Mouse (Mus musculus) 3T3-L1 (cell line): ENCODE measurements around the gene Shcbp1.
"Not testable (repeated sequence)": the region's sequence is repeated elsewhere in the genome, so short reads cannot be mapped to it uniquely, and the experiment has no call there.

Experiments
- DNase-seq: peaks from one replicate; pipeline ENCODE4 v3.0.0-alpha.2; 2015; ENCODE audit warnings: low read depth, low spot score

Shcbp1 gene

DNA sequence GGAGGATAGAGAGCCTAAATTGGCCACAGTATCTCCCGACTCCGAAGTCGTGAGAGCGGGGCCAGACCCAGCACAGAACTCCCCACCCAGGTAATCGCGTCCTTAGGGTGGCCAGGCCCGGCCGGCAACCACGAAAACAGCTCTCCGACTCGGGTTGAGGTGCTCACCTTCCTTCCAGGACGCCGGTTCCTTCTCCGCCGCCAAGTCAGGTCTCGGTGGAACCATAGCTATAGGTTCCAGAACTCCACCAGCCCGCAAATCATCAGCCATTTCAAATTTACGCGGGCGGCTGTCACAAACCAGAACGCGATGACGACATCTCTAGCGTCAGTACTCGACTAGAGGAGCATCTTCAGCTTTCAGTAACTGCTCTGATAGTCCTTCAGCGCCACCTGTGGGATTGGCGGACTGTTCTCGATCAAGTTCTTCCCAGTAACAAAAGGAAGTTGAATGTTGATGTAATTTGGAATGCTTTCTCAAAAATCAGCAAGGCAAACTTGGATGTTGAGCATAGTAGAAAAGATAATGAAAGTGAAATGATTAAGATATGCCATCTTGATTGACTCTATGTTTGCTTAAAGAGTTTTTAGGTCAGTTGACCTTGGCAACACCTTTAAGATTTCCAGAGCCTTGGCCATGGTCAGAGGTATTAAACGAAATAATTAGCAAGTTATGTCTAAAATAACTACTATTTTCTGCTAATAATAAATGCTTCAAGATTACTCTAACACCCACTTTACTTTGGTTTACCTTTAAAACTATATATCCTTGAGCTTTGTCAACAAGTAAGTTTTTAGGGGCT is at the start of gene Shcbp1:
Gene Shcbp1 (minus strand): TSS at position 314 of the 802 bp plus-strand sequence.
- DNase-seq, result peak; percentile 100

DNA sequence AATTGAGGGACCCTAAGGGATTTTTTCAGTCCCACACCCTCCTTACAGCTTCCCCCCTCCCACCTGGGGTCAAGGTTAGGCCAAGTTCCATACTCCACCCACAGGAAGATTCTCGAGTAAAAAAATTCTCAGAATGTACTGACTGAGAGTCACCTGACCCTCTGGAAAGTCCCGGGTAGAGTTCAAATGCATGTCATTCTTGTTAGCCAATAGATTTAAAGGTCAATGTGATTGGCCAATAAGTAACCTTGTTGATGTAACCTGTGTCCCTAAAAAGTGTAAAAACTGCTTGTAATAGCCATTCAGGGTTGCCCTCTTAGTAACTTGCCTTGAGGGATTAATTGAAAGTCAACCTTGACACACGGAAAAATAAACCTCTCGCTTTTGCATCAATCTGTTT is 29.5 kb upstream of the Shcbp1 start:
- DNase-seq, result no peak

GRCm38 (mm10) chr8:4800524-4801122 is 21.3 kb upstream of the Shcbp1 start:
- DNase-seq, result peak; percentile 48

DNA sequence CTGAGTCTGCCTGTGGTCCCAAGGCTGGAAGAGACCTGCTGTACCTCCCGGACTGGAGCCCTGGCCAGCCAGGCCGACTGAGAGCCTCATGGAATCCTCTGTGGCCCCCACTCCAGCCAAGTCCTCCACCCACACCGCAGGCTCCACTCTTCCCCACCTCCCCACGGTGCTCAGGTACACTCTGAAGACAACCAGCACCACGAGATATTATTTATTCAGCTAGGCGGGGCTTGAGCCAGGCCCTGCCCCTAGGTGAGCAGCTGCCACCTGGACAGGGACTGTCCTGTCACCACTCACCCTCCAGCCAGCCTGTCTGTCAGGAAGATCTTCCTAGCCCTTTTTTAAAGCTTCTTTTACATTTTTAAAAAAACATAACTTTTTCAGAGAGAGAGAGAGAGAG is 1.1 kb downstream of the Shcbp1 start:
- no peak for DNase-seq

DNA sequence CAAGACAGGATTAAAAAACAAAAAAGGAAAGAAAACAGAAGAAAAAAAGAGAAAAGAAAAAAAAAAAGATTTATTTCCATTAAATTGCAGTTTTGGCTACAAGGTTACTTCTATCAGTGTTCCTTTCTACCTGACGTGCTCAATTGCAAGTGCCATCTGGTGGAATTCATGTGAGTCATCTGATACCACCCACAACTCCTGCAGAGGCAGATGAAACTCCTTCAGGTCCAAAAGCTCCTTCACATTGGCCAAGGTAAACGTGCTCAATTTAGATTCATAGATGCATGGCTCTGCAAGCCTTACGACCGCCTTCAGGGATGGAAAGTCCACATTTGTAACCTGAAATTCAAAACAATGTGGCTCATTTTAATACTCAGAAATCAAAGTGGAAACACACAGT is 14.6 kb downstream of the Shcbp1 start:
- no peak for DNase-seq

GRCm38 (mm10) chr8:4753048-4753447 is 26.3 kb downstream of the Shcbp1 start:
- no peak for DNase-seq

DNA sequence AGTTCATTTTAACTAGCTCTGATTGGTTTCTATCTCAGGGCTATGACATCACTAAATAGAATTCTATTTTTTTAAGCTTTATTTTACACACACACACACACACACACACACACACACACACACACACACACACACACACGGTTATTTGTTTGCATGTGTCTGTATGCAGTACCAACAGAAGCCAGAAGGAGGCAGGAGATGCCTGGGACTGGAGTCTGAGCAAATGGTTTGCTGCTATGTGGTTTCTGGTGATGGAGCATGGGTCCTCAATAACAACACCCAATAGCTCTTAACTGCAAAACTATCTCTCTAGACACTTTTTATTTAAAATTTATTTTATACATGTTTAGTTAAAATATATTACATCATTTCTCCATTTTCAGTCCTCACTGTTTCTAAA is 48.4 kb downstream of the Shcbp1 start:
- DNase-seq, result peak; percentile 36

DNA sequence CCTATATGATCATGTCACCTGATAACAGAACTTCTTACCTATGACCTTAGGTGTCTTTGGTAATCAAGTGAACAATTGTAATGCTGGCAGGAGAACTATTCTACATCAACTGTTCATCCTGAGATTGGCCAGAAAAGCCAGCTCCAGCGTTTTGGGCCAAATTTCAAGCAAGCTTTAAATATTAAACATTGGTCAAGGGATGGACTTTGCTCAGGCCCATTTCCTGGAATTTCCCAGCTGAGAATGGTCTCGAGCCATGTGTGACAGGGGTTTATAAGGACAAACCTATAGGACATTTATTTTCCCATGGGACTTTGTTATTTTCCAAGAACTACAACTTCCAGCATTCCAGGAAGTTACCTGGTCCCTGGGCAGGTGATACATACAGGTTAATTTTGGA is 63.8 kb downstream of the Shcbp1 start:
- no peak for DNase-seq

DNA sequence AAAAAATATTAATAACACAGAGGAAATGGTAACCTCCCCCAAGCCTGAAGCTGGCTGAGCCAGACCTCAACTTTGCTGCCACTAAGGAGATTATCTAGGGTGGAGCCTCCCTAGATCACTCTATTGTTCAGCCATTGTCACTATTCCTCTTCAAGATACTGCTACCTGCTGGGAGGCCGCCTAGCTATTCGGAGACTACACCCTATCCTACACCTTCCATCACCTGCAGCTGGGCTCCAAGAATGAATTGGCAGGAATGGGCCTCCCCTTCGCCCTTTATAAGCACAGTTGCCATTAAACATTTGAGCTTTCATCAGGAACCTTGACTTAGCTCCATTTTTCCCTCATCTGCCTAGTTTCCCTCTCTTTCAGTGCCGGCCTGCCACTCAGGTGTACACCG is 71.0 kb downstream of the Shcbp1 start:
- not testable (repeated sequence) for DNase-seq

DNA sequence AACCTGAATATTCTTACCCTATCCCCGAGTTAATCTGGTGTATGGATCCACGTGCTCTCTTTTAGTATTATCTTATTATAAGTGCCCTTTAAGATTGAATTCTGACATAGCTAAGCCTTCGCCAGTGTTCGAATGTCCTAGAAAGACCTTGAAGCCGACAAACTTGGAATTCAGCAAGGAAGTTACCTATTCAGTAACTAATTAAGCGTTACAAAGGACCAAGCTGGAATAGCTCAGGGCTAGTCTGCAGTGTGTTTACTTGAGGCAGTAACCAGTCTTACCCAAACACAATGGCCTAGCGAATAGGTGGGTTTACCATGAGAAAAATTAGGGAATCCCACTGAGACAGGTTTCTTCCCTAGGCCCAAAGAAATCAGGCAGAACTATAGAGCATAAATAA is 71.5 kb downstream of the Shcbp1 start:
- not testable (repeated sequence) for DNase-seq

GRCm38 (mm10) chr8:4691634-4692033 is 87.7 kb downstream of the Shcbp1 start:
- DNase-seq, result no peak
